Comparison of ENCODE assay signal across 26 mouse cellular contexts in genomic region chr2:118674500-118674899, GRCm38 (mm10). TPM values are rescaled to one million over a fixed set of nuclear protein-coding genes. Genes with fewer than 3 reads are reported as not detected.
DNase-seq lines count a peak whose midpoint lies in the region; ATAC-seq and TF ChIP-seq lines count a peak whose summit lies in the region.
"Had no signal": no experiment of that assay in that cellular context is flagged by ENCODE, and none has a peak within 500 bp of the region (broad histone marks: within the 10 kb centered on the region; RNA-seq: fewer than 3 reads in every experiment).

No protein-coding gene starts in this region.

- no peak overlapping the region for H3K4me3 ChIP-seq in embryonic facial prominence, embryonic 15.5 days (replicated peaks)
- H3K4me3 ChIP-seq in embryonic facial prominence, embryonic 10.5 days = no peak overlapping the region
- no peak overlapping the region for H3K4me3 ChIP-seq in stomach, postnatal 0 days (ENCODE audit: low read depth, low read length)
- H3K4me3 ChIP-seq: embryonic facial prominence, embryonic 13.5 days; forebrain, embryonic 10.5 days; forebrain, embryonic 12.5 days had no signal

- no peaks in the 10 kb centered on the region for H3K9me3 ChIP-seq in embryonic facial prominence, embryonic 15.5 days (replicated peaks)
- H3K9me3 ChIP-seq in embryonic facial prominence, embryonic 10.5 days = no peaks in the 10 kb centered on the region
- no peaks in the 10 kb centered on the region for H3K9me3 ChIP-seq in stomach, postnatal 0 days (ENCODE audit: control insufficient read depth, low read length)
- H3K9me3 ChIP-seq: embryonic facial prominence, embryonic 13.5 days; forebrain, embryonic 10.5 days; forebrain, embryonic 12.5 days had no signal

- TF ChIP-seq EP300 in stomach, postnatal 0 days (optimal IDR thresholded peaks at IDR 0.05) = no peak

- 15% methylated on average over 7 of the region's 7 CpGs for WGBS in embryonic facial prominence, embryonic 15.5 days
- WGBS in embryonic facial prominence, embryonic 10.5 days = 16% methylated on average over 7 of the region's 7 CpGs
- 14% methylated on average over 7 of the region's 7 CpGs for WGBS in stomach, postnatal 0 days

- H3K9ac ChIP-seq in embryonic facial prominence, embryonic 15.5 days = no peak overlapping the region
- H3K9ac ChIP-seq in stomach, postnatal 0 days (ENCODE audit: low read length) = no peak overlapping the region
- H3K9ac ChIP-seq: embryonic facial prominence, embryonic 13.5 days; forebrain, embryonic 12.5 days had no signal

- peak overlapping the region; percentile 51 for H3K27ac ChIP-seq in embryonic facial prominence, embryonic 15.5 days (replicated peaks)
- no peak overlapping the region for H3K27ac ChIP-seq in embryonic facial prominence, embryonic 10.5 days (replicated peaks)
- peak overlapping the region; percentile 19; the same call in 1 of the 2 replicates for H3K27ac ChIP-seq in stomach, postnatal 0 days (replicated peaks)
- H3K27ac ChIP-seq: embryonic facial prominence, embryonic 13.5 days; forebrain, embryonic 10.5 days; forebrain, embryonic 12.5 days had no signal

- H3K36me3 ChIP-seq in embryonic facial prominence, embryonic 15.5 days = no peaks in the 10 kb centered on the region
- H3K36me3 ChIP-seq in embryonic facial prominence, embryonic 10.5 days (replicated peaks) = no peaks in the 10 kb centered on the region
- H3K36me3 ChIP-seq in stomach, postnatal 0 days (ENCODE audit: control insufficient read depth, insufficient read depth, low read length) = no peaks in the 10 kb centered on the region
- H3K36me3 ChIP-seq: embryonic facial prominence, embryonic 13.5 days; forebrain, embryonic 10.5 days; forebrain, embryonic 12.5 days had no signal

- no peak for TF ChIP-seq CTCF in stomach, postnatal 0 days (IDR thresholded peaks at IDR 0.05; ENCODE audit: low read depth)

- ATAC-seq in embryonic facial prominence, embryonic 15.5 days (ENCODE audit: insufficient number of reproducible peaks, low FRiP score, low TSS enrichment, low read depth) = no peak
- no peak for ATAC-seq in stomach, postnatal 0 days (ENCODE audit: low FRiP score, low TSS enrichment)
- no peak for ATAC-seq in cerebellum, adult (ENCODE audit: insufficient number of reproducible peaks, low FRiP score, low TSS enrichment)
- ATAC-seq: activated CD4-positive, CD25-positive, alpha-beta regulatory T cell, adult 4 months; CD4-positive, CD25-positive, alpha-beta regulatory T cell, adult 4 months; forebrain, embryonic 14.5 days; forebrain, embryonic 16.5 days had no signal

- H3K27me3 ChIP-seq in embryonic facial prominence, embryonic 15.5 days = peaks cover 61% of the 10 kb centered on the region
- peaks cover 86% of the 10 kb centered on the region for H3K27me3 ChIP-seq in embryonic facial prominence, embryonic 10.5 days (replicated peaks; ENCODE audit: low read depth, poor library complexity, severe bottlenecking)
- peaks cover 5% of the 10 kb centered on the region; the same call in 1 of the 2 replicates for H3K27me3 ChIP-seq in stomach, postnatal 0 days (ENCODE audit: control insufficient read depth, insufficient read depth, low read length)
- H3K27me3 ChIP-seq: CH12.LX had no signal

- H3K4me1 ChIP-seq in embryonic facial prominence, embryonic 15.5 days = peaks cover 23% of the 10 kb centered on the region
- peaks cover 26% of the 10 kb centered on the region for H3K4me1 ChIP-seq in embryonic facial prominence, embryonic 10.5 days
- H3K4me1 ChIP-seq in stomach, postnatal 0 days (replicated peaks; ENCODE audit: control insufficient read depth, insufficient read depth) = peaks cover 4% of the 10 kb centered on the region; the same call in 1 of the 2 replicates

- H3K4me2 ChIP-seq in embryonic facial prominence, embryonic 15.5 days (replicated peaks) = no peak overlapping the region
- H3K4me2 ChIP-seq in stomach, postnatal 0 days (replicated peaks; ENCODE audit: low read depth) = no peak overlapping the region
- H3K4me2 ChIP-seq: embryonic facial prominence, embryonic 13.5 days; forebrain, embryonic 12.5 days had no signal

- no peak for DNase-seq in embryonic facial prominence, embryonic 10.5 days (ENCODE audit: low spot score)
- DNase-seq in urinary bladder, postnatal 14 days (ENCODE audit: low spot score) = peak; percentile 61
- DNase-seq in urinary bladder, postnatal 10 days (ENCODE audit: low spot score) = no peak
- DNase-seq in brain, adult 2 months (ENCODE audit: low read depth, low spot score) = peak; percentile 47
- DNase-seq in stomach, postnatal 0 days (ENCODE audit: low spot score) = no peak
- no peak for DNase-seq in embryo, embryonic 11 days
- DNase-seq: adrenal gland, adult 8-10 months; adrenal gland, postnatal 14 days; adrenal gland, postnatal 36 days; B cell, adult 2 months; cerebellum, adult 11-12 months; cerebellum, adult 2 months; cerebellum, adult 9-11 months; cerebellum, postnatal 14 days; cerebellum, postnatal 36 days had no signal

RNA-seq across cellular contexts. Expression of gene Pak6, which starts 11.4 kb away (rescaled TPM):
- 8.5 TPM in 2 replicates for polyA plus RNA-seq in embryonic facial prominence, embryonic 15.5 days (2015; fragmentation: Nextera tagmentation; extraction: Ambion mirVana)
- 0.45 and 0.72 TPM in 2 replicates for polyA plus RNA-seq in embryonic facial prominence, embryonic 10.5 days (2016; fragmentation: Nextera tagmentation; extraction: Ambion mirVana)
- polyA plus RNA-seq in stomach, postnatal 0 days (2015; fragmentation: Nextera tagmentation; extraction: Ambion mirVana) = 3.7 and 5.3 TPM in 2 replicates
- polyA plus RNA-seq: activated CD4-positive, CD25-positive, alpha-beta regulatory T cell, adult 4 months had no signal

RNA-seq across cellular contexts. Expression of gene Ankrd63, which starts 29.3 kb away (rescaled TPM):
- 0.11 and 0.19 TPM in 2 replicates for polyA plus RNA-seq in embryonic facial prominence, embryonic 15.5 days (2015; fragmentation: Nextera tagmentation; extraction: Ambion mirVana)
- not detected in 2 replicates for polyA plus RNA-seq in embryonic facial prominence, embryonic 10.5 days (2016; fragmentation: Nextera tagmentation; extraction: Ambion mirVana)
- 0.11 and 0.27 TPM in 2 replicates for polyA plus RNA-seq in stomach, postnatal 0 days (2015; fragmentation: Nextera tagmentation; extraction: Ambion mirVana)
- polyA plus RNA-seq: activated CD4-positive, CD25-positive, alpha-beta regulatory T cell, adult 4 months; CD4-positive, CD25-positive, alpha-beta regulatory T cell, adult 4 months; embryonic facial prominence, embryonic 11.5 days; forebrain, embryonic 10.5 days had no signal

RNA-seq across cellular contexts. Expression of gene Plcb2, which starts 53.7 kb away (rescaled TPM):
- polyA plus RNA-seq in embryonic facial prominence, embryonic 15.5 days (2015; fragmentation: Nextera tagmentation; extraction: Ambion mirVana) = 0.75 and 1.1 TPM in 2 replicates
- 0.41 and 0.44 TPM in 2 replicates for polyA plus RNA-seq in embryonic facial prominence, embryonic 10.5 days (2016; fragmentation: Nextera tagmentation; extraction: Ambion mirVana)
- 0.58 and 0.64 TPM in 2 replicates for polyA plus RNA-seq in stomach, postnatal 0 days (2015; fragmentation: Nextera tagmentation; extraction: Ambion mirVana)

Comparison
In these comparisons a context has a peak if more than half of its experiments do, and no peak if none do; other contexts are left out.
1. DNase-seq: peak in urinary bladder, postnatal 14 days (single experiment) and brain, adult 2 months (single experiment); none in embryonic facial prominence, embryonic 10.5 days (single experiment), urinary bladder, postnatal 10 days (single experiment), stomach, postnatal 0 days (single experiment) and embryo, embryonic 11 days (single experiment).